Mouse (Mus musculus) neutrophil, adult 5-6 weeks (primary cell): ENCODE data around the gene Gckr. TPM values are rescaled to one million over a fixed set of nuclear protein-coding genes. Genes with fewer than 3 reads are reported as not detected.
"Not testable (repeated sequence)": the region's sequence is repeated elsewhere in the genome, so short reads cannot be mapped to it uniquely, and the experiment has no call there.

Experiments used
- ATAC-seq: fragments of 151-379, 151-347 bp; 2 replicates; pipeline ENCODE4 v1.8.0; 2017; ENCODE audit warnings: mild to moderate bottlenecking, moderate TSS enrichment; ENCODE audit not compliant: insufficient number of reproducible peaks, poor library complexity, low FRiP score, severe bottlenecking; ENCODE audit errors: extremely low read depth
- total RNA-seq: library from RNA; stranded (forward); fragments of 200-1000 nt; gene quantifications from 2 replicates; pipeline ENCODE4 v1.2.3, GENCODE M21; 2017

The Gckr gene
- total RNA-seq, 1 experiment from 2014 or later: not detected

DNA sequence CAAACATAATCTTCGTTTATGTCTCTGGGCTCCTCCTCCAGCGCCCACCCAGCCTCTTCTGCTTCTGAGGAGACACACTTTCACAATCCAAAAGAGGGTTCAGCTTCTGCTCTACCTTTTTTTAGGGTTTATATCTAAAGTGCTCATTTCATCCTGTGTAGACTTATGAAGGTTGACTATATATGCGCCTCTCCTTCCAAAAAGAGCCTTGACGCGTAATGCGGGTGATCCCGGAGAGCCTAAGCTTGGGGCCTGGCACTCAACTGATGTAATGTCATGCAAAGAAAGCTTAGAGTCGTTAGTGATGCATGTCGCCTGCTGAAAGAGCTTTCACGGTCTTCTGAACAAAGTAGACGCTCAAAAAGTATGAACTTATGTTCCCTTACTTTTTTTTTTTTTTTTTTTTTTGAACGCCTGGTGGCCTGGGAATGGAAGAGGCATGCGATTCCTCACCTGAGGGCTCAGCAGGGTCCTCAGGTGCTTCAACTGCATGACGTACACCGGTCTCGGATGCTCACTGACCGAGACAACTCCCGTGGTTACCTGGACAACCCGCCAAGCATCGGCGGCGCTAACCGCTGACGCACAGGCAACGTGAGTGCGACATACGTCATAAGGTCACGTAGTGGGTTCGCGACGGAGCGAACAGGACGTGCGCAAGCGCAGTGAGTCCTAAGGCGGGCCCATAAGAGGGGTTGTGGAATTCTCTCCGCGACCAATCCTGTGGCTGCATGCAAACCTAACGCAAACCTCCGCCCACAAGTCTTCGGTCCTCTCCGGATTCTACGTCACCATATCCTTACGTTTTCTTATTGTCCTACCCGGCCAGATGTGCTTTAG is 6.5 kb upstream of the Gckr start, which contains the start of gene Ift172:
Ift172 (minus strand) TSS at position 596 of the 840 bp plus-strand sequence.
- ATAC-seq: peak; percentile 90

DNA sequence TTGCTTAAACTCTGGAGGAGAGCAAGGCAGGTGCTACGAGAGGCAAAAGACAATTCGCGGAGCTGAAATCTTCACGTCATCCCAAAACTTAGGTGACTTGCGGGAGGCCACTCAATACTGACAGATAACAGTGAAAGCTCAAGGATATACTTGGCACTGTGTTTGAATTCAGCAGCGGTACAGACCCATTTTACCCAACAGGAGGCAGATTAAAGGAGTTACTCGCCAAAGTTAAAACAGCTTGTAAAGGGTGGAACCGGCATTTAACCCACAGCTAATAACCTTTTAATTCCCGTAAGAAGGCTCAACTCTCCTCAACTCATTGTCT is 5.9 kb upstream of the Gckr start:
- no peak for ATAC-seq

DNA sequence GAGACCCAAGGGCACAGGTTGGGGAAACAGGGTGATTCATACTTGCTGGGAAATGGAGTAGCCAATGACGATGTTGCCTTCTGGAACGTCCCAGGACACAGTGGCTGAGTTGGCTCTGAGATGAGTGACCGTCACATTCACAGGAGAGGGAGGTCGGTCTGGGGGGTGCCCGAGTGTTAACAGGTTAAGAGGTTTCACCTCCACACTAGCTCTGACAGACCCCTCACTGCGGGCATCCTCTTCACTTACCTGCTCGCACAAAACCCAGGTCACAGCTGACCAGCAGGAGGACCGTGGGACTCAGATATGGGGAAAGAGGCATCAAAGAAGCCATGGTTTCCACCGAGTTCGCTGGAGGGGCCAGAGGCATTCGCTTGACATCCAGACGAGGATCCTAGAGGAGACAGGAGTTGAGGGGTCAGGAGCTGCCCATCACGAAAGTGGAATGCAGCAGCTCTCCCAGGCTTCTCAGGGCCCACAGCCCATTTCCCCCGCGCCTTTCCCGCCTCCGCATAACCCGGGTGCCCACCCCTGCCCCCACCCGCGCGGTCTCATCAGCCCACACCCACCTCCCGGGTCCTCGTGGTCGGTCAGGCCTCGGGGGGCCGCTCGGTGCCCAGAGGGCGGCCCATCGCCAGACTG is 2.2 kb upstream of the Gckr start:
- no peak for ATAC-seq

DNA sequence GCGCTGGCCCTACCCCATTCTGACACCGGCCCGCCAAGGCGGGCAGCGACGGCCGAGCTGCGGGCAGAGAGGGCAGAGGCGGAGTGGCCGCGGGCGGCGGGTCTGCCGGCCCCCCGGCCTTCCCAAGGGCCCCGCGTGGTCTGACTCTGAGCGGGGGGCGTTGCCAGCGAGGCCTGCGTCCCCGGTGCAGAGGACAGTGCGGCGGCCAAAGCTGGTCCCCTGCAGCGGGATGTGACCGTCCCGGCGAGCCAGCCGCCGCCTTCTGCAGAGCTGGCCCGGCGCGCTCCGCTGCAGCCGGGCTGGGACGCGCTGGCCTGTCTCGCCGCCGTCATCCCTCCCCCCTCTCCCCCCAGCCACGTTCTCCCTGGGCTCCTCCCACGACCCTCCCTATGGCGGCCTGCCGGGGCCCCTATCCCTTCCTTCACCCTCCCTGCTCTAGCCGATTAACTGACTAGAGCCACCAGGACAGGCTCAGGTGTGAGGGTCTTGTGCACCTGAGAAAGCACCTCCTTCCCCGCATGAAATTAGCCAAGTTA is 1.6 kb upstream of the Gckr start, which contains the start of gene Fndc4:
Fndc4 (minus strand) TSS at position 475 of the 536 bp plus-strand sequence.
- ATAC-seq: no peak

DNA sequence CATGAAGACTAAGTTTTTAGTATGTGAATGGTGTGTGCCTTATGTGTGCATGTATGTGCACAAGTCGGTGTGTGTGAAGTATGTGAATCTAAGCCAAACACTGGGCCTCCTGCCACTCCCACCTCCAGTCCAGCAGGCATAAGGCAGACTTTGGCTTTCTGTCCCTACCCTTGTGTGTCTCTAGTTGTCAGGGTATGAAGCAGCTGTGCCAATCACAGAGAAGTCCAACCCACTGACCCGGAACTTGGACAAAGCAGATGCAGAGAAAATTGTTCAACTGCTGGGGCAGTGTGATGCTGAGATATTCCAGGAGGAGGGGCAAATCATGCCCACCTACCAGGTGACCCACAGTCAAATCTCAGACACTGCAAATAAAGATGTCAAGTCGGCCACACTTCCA is 738 bp downstream of the Gckr start:
- no peak for ATAC-seq

DNA sequence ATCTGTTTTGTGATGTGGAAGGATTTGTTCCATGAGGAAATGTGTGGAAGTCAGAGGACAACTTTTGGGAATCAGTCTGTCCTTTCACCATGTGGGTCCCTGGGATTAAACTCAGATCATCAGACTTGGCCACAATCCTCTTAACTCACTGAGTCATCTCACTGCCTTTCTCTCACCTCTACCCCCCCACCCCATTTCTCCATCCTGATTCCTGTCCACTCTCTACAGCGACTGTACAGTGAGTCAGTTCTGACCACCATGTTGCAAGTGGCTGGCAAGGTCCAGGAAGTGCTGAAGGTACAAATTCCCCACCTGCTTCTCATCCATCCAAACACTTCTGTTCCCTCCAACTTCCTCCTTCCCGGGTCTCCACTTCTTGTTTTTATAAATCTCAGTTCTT is 1.2 kb downstream of the Gckr start:
- no peak for ATAC-seq

DNA sequence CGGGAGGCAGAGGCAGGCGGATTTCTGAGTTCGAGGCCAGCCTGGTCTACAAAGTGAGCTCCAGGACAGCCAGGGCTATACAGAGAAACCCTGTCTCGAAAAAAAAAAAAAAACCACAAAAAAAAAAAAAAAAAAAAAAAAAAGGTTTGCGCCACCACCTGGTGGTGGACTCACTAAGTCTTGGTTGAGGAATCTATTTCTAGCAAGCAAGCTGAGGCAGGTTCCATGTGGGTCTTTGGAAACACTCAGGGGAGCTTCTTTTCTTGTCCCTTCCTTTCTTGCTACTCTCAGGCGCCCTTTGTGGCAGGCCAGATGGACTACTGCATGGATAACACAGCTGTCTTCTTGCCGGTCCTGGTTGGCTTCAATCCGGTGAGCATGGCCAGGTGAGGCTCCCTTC is 4.6 kb downstream of the Gckr start:
- no peak for ATAC-seq

DNA sequence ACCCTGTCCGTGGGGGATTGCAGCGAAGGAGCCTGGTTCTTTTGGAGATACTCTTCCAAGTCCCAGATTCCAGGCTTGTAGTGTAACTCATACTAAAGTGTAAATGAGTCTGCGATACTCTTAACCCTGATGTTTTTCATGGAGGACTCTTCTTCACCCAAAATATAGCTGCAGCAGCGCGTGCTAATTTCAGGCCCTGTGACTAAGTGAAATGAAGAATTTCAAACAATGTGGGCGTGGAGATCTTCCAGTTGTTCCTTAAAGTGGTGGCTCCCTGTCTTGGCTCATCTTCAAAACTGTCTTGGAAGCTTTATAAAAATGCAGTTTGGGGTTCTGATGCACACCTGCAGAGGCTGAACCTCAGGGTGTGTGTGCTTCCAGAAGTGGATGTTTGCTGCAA is 5.8 kb downstream of the Gckr start:
- no peak for ATAC-seq

DNA sequence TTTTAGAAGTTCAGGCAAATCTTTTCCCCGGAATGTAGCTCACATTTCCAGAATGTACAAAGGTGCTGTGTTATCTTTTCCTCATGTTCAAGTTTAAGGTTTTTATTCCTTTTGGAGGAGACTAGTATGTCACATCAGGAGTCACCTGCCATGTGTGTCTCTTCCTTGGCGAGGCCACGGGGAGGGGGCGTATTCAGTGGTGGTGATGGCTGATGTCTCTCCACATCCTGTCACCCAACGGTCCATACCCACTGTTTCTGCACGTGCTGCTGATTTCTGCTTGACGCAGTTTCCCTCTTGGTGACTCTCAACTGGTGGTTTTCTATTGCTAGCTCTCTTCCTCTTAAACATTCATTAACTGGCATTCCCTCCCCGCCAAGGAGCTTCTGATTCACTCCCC is 15.6 kb downstream of the Gckr start:
- no peak for ATAC-seq

DNA sequence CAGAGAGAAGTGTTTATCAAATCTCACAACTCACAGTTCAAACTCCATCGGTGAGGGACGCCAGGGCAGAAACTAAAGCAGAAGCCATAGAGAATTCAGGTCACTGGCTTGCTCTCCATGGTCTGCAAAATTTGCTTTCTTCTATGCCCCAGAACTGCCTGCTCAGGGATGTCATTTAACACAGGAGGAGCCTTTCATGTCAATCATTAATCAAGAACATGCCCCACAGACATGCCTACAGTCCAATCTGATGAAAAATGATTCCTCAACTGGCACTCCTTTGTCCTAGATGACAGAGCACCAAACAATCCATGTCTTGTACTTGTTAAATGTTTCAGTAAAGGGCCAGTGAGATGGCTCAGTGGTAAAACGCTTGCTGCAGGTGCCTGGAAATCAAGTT is 25.5 kb downstream of the Gckr start:
- ATAC-seq: no peak

DNA sequence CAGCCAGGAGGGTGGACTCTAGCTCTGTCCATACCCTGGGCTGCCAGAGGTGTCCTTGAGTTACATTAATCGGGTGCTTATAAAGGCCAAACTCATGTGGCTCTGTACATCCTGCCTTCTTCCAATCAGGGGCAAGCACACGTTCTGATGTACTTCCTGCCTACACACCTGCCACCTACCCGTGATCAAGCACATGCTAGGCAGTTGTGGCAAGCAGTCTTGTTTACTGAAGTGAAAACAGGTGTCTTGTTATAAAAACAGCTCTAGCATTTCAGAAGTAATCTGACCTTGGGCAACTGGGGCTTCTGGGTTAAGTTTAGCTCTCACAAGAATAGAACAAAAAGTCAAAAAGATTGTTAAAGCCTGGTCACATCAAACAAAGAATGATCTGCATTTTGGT is 26.8 kb downstream of the Gckr start:
- no peak for ATAC-seq

DNA sequence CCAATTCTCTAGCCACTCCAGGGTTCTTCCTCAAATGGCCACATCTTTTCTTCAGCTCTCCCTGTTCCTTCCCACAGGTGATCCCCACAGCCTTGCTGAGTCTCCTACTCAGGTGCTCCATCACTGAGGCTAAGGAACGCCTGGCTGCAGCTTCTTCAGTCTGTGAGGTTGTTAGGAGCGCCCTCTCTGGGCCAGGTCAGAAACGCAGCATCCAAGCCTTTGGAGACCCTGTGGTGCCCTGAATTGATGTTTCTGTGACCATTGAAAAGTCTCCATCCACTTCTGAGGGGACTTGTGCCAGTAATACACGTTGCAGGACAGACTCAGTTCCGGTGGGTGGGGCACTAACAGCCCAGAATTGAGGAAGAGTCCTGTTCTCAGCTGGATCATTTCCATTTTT is 29.6 kb downstream of the Gckr start:
- ATAC-seq: peak; percentile 16; the same call in 1 of the 2 replicates

DNA sequence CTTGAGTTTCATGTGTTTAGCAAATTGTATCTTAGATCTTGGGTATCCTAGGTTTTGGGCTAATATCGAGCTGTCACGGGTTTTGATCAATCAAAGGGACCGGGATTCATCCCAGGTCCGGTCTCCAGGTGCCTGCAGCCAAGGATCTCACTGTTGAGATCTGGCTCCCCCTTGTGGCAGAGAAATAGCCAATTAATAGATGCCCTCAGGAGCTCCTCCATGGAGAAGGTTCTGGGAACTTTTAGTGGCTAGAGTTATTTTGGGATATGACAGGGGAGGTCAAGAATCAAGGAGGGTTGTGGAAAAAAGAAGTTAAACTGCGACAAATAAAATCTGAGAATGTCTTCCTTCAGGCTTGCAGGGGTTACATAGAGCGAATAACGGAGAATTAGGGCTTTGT is 31.0 kb downstream of the Gckr start:
- peak; percentile 23; the same call in 1 of the 2 replicates for ATAC-seq

DNA sequence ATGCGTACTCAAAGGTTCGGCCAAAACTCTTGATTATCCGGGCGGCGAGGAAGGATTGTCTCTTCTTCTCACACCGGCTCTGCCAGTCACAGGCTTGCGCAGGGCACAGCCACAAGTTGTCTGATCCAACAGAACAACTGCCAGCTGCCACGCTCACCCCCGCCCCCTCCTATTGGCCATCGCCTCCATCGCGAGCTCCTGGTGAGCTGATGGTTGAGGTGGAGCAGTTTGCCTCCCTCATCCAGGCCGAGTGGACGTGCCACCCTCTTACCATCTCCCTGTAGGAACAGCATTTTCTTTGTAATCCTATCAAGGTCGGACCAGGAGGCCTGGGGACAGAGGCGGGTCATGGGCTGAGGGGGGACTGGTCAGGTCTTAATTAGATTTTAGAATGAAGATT is 60.3 kb downstream of the Gckr start:
- not testable (repeated sequence) for ATAC-seq

DNA sequence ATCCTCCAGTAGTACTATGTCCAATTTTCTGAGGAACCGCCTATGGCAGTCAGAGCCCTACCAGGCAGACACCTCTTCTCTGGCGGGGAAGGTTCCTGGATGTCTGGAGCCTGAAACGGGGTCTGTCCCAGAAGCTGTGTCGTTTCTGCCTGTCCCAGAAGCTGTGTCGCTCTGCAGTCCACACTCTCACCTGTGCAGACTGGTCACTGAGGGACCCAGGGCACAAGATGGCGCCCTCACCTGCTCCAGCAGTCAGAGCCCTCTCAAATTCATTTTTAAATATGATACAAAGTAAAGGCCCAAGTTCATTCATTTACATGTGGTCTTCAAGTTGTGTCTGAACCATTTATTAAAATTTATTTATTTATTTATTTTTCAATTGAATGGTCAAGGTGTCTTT is 63.7 kb downstream of the Gckr start:
- ATAC-seq: no peak

Other genes starting within 250 kb of the Gckr start
- 50.5 and 56.0 TPM in 2 replicates for gene Atraid, start 249.1 kb upstream of the Gckr start, total RNA-seq
- gene Slc5a6, start 248.5 kb upstream of the Gckr start, total RNA-seq: 2.4 and 5.0 TPM in 2 replicates
- 10.6 and 19.6 TPM in 2 replicates for gene Cad, start 242.7 kb upstream of the Gckr start, total RNA-seq
- gene Dnajc5g, start 191.2 kb upstream of the Gckr start, total RNA-seq: not detected in 2 replicates
- not detected in 2 replicates for gene Slc30a3, start 189.2 kb upstream of the Gckr start, total RNA-seq
- gene Trim54, start 180.7 kb upstream of the Gckr start, total RNA-seq: not detected in 2 replicates
- gene Ucn, start 158.6 kb upstream of the Gckr start, total RNA-seq: not detected in 2 replicates
- gene Mpv17, start 143.2 kb upstream of the Gckr start, total RNA-seq: 17.2 and 25.9 TPM in 2 replicates
- 2.8 and 3.6 TPM in 2 replicates for gene Gm29609, start 117.5 kb upstream of the Gckr start, total RNA-seq
- gene Gtf3c2, start 117.3 kb upstream of the Gckr start, total RNA-seq: 86.1 and 86.9 TPM in 2 replicates
- 41.3 and 46.7 TPM in 2 replicates for gene Snx17, start 104.2 kb upstream of the Gckr start, total RNA-seq
- 22.1 and 33.1 TPM in 2 replicates for gene Eif2b4, start 104.0 kb upstream of the Gckr start, total RNA-seq
- 18.8 and 21.6 TPM in 2 replicates for gene Zfp513, start 95.1 kb upstream of the Gckr start, total RNA-seq
- gene Ppm1g, start 76.8 kb upstream of the Gckr start, total RNA-seq: 116 and 124 TPM in 2 replicates
- gene Nrbp1, start 56.6 kb upstream of the Gckr start, total RNA-seq: 249 and 258 TPM in 2 replicates
- not detected in 2 replicates for gene Gm9970, start 56.2 kb upstream of the Gckr start, total RNA-seq
- 17.8 and 18.7 TPM in 2 replicates for gene Krtcap3, start 45.8 kb upstream of the Gckr start, total RNA-seq
- gene Ift172, start 6.3 kb upstream of the Gckr start, total RNA-seq: 30.0 and 51.6 TPM in 2 replicates
- not detected in 2 replicates for gene Fndc4, start 1.4 kb upstream of the Gckr start, total RNA-seq
- 38.9 and 42.7 TPM in 2 replicates for gene Zfp512, start 155.0 kb downstream of the Gckr start, total RNA-seq
- gene 4930548H24Rik, start 188.3 kb downstream of the Gckr start, total RNA-seq: 0.86 and 1.2 TPM in 2 replicates
- 20.5 and 26.8 TPM in 2 replicates for gene Gpn1, start 197.3 kb downstream of the Gckr start, total RNA-seq
- 97.4 and 104 TPM in 2 replicates for gene Slc4a1ap, start 229.6 kb downstream of the Gckr start, total RNA-seq
- 15.3 and 16.2 TPM in 2 replicates for gene Supt7l, start 230.4 kb downstream of the Gckr start, total RNA-seq